Comparison of ENCODE assay signal across 17 mouse cellular contexts in the genomic region with DNA sequence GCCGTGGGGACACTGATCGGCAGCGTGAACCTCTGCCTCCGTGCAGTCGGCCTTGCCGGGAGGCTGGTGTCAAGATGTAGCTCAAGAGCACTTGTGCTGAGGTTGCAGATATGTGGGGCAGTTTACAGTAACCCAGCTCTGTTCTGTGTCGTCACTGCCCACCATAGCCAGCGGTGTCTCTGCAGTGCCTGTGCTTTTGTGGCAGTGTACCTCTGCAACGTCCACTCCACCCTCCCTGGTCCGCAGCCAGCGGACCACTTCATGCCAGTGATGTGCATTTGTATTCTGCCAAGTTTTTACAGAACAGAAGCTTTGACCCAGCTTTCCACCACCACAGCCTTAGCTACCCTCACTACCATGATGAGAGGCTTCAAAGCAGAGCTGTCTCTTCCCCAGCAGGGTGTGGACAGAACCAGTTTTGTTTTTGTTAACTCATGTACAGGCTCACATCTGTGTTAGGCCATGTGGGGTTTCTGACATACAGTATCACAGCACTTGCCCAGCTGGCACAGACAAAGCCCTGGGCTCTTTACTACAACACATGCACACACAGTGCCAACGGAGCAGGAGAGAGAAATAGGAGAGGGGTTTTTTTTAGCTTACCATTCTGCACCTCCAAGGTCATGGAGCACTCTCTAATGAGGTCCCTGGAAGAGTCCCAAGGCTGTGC.
DNase-seq lines count a peak whose midpoint lies in the region; ATAC-seq lines count a peak whose summit lies in the region.
"Had no signal": no experiment of that assay in that cellular context is flagged by ENCODE, and none has a peak within 500 bp of the region (broad histone marks: within the 10 kb centered on the region; RNA-seq: fewer than 3 reads in every experiment).

No protein-coding gene starts in this region.

- no peaks in the 10 kb centered on the region for H3K36me3 ChIP-seq in hindbrain, embryonic 15.5 days
- peaks cover 38% of the 10 kb centered on the region for H3K36me3 ChIP-seq in hindbrain, embryonic 10.5 days
- no peaks in the 10 kb centered on the region for H3K36me3 ChIP-seq in neural tube, embryonic 14.5 days (ENCODE audit: control insufficient read depth, insufficient read depth, low read length)

- peak; percentile 31; the same call in 1 of the 2 replicates for ATAC-seq in hindbrain, embryonic 15.5 days (ENCODE audit: low FRiP score, low read depth)
- ATAC-seq in neural tube, embryonic 14.5 days (ENCODE audit: low read depth) = no peak
- ATAC-seq: intestine, embryonic 16.5 days had no signal

- H3K4me2 ChIP-seq in hindbrain, embryonic 15.5 days = no peak overlapping the region
- no peak overlapping the region for H3K4me2 ChIP-seq in neural tube, embryonic 14.5 days (ENCODE audit: low read depth, low read length)
- H3K4me2 ChIP-seq: heart, embryonic 12.5 days; midbrain, embryonic 12.5 days had no signal

- H3K9me3 ChIP-seq in hindbrain, embryonic 15.5 days = no peaks in the 10 kb centered on the region
- no peaks in the 10 kb centered on the region for H3K9me3 ChIP-seq in hindbrain, embryonic 10.5 days
- H3K9me3 ChIP-seq in neural tube, embryonic 14.5 days (ENCODE audit: control insufficient read depth, low read length) = no peaks in the 10 kb centered on the region
- H3K9me3 ChIP-seq: heart, embryonic 12.5 days; midbrain, embryonic 12.5 days had no signal

- no peak overlapping the region for H3K4me3 ChIP-seq in hindbrain, embryonic 15.5 days
- no peak overlapping the region for H3K4me3 ChIP-seq in hindbrain, embryonic 10.5 days
- no peak overlapping the region for H3K4me3 ChIP-seq in neural tube, embryonic 14.5 days (ENCODE audit: low read depth, low read length)
- H3K4me3 ChIP-seq: heart, embryonic 12.5 days; midbrain, embryonic 12.5 days had no signal

- peaks cover 54% of the 10 kb centered on the region for H3K4me1 ChIP-seq in hindbrain, embryonic 15.5 days (replicated peaks)
- H3K4me1 ChIP-seq in hindbrain, embryonic 10.5 days (replicated peaks) = peaks cover 12% of the 10 kb centered on the region
- H3K4me1 ChIP-seq in neural tube, embryonic 14.5 days (ENCODE audit: control insufficient read depth, insufficient read depth, low read length) = peaks cover 17% of the 10 kb centered on the region

- H3K9ac ChIP-seq in hindbrain, embryonic 15.5 days = no peak overlapping the region
- no peak overlapping the region for H3K9ac ChIP-seq in neural tube, embryonic 14.5 days (replicated peaks; ENCODE audit: low read depth, low read length)
- H3K9ac ChIP-seq: heart, embryonic 12.5 days; midbrain, embryonic 12.5 days had no signal

- 0 out of 2 replicates have a peak overlapping the region, but pooled peaks have one; percentile 8 for H3K27ac ChIP-seq in hindbrain, embryonic 15.5 days (replicated peaks)
- H3K27ac ChIP-seq in hindbrain, embryonic 10.5 days = no peak overlapping the region
- 0 out of 2 replicates have a peak overlapping the region, but pooled peaks have one; percentile 16 for H3K27ac ChIP-seq in neural tube, embryonic 14.5 days (ENCODE audit: low read depth, low read length)
- H3K27ac ChIP-seq: midbrain, embryonic 12.5 days had no signal

- 73% methylated on average over 12 of the region's 12 CpGs for WGBS in hindbrain, embryonic 15.5 days
- WGBS in hindbrain, embryonic 10.5 days = 94% methylated on average over 12 of the region's 12 CpGs
- 85% methylated on average over 12 of the region's 12 CpGs for WGBS in neural tube, embryonic 14.5 days

- H3K27me3 ChIP-seq in hindbrain, embryonic 15.5 days = no peaks in the 10 kb centered on the region
- no peaks in the 10 kb centered on the region for H3K27me3 ChIP-seq in hindbrain, embryonic 10.5 days (ENCODE audit: insufficient read depth, poor library complexity, severe bottlenecking)
- no peaks in the 10 kb centered on the region for H3K27me3 ChIP-seq in neural tube, embryonic 14.5 days (ENCODE audit: control insufficient read depth, insufficient read depth, low read length)
- H3K27me3 ChIP-seq: heart, embryonic 12.5 days; midbrain, embryonic 12.5 days had no signal

- peak; percentile 91 for DNase-seq in heart, adult 11 months
- no peak for DNase-seq in heart, adult 18-20 months
- DNase-seq in hindbrain, embryonic 10.5 days (ENCODE audit: low spot score) = no peak
- no peak for DNase-seq in neural tube, embryonic 10.5 days (ENCODE audit: extremely low spot score, low spot score)
- DNase-seq in ovary, postnatal 10 days (ENCODE audit: low spot score) = no peak
- DNase-seq: adrenal gland, adult 8-10 months; cerebellum, adult 18-20 months; cerebellum, postnatal 14 days; kidney, adult 9 months; kidney, postnatal 14 days; thymus, adult 18-20 months; thymus, postnatal 4 days had no signal
